Mouse (Mus musculus) stomach, embryonic 16.5 days (tissue): Measurements from ENCODE around the gene Ccdc88b. TPM values are rescaled to one million over a fixed set of nuclear protein-coding genes. Genes with fewer than 3 reads are reported as not detected.

ENCODE experiments used
- ATAC-seq: fragments of 200-750 bp; cut with Nextera tagmentation; 2 replicates; pipeline ENCODE4 v1.8.0; 2017; ENCODE audit warnings: moderate number of reproducible peaks, moderate TSS enrichment; ENCODE audit not compliant: insufficient read depth, low FRiP score
- H3K27ac ChIP-seq: fragments of 300-500 bp; sonication (generic); 2 replicates; pipeline ENCODE4 v1.5.1; 2014; ENCODE audit warnings: low read length
- H3K27me3 ChIP-seq: fragments of 300-500 bp; sonication (generic); 2 replicates; pipeline ENCODE4 v1.6.1; 2014; ENCODE audit warnings: low read length, control low read depth, mixed read lengths; ENCODE audit not compliant: control insufficient read depth, insufficient read depth
- H3K36me3 ChIP-seq: fragments of 300-500 bp; sonication (generic); 2 replicates; pipeline ENCODE4 v1.6.1; 2014; ENCODE audit warnings: low read length; ENCODE audit not compliant: control insufficient read depth, insufficient read depth
- H3K4me1 ChIP-seq: fragments of 300-500 bp; sonication (generic); 2 replicates; pipeline ENCODE4 v1.6.1; 2014; ENCODE audit warnings: low read length, control low read depth, mixed read lengths; ENCODE audit not compliant: control insufficient read depth, insufficient read depth
- H3K4me2 ChIP-seq: fragments of 300-500 bp; sonication (generic); 2 replicates; pipeline ENCODE4 v1.6.1; 2014; ENCODE audit warnings: low read depth, low read length, mixed read lengths
- H3K4me3 ChIP-seq: fragments of 300-500 bp; sonication (generic); replicated peaks from 2 replicates; pipeline ENCODE4 v1.5.1; 2014; ENCODE audit warnings: mild to moderate bottlenecking, low read length
- H3K9ac ChIP-seq: fragments of 300-500 bp; sonication (generic); 2 replicates; pipeline ENCODE4 v1.6.1; 2014; ENCODE audit warnings: low read length
- H3K9me3 ChIP-seq: fragments of 300-500 bp; sonication (generic); replicated peaks from 2 replicates; pipeline ENCODE4 v1.6.1; 2016; ENCODE audit warnings: low read length, control low read depth; ENCODE audit not compliant: control insufficient read depth
- WGBS: fragments of 180-500 bp; shearing (Covaris S2); extraction: QIAGEN DNeasy Blood & Tissue Kit; methylation state at CpG from one replicate; pipeline ENCODE4 v1.1.7; 2014; 5-methylcytosine and 5-hydroxymethylcytosine counted together
- polyA plus RNA-seq: library from polyadenylated mRNA; unstranded; fragments of >200 nt; fragmentation: Nextera tagmentation; extraction: Ambion mirVana; gene quantifications from 2 replicates; pipeline ENCODE4 v1.2.1, GENCODE M21; 2015

Gene Ccdc88b
- polyA plus RNA-seq, 1 experiment from 2014 or later, result 1.1 TPM

DNA sequence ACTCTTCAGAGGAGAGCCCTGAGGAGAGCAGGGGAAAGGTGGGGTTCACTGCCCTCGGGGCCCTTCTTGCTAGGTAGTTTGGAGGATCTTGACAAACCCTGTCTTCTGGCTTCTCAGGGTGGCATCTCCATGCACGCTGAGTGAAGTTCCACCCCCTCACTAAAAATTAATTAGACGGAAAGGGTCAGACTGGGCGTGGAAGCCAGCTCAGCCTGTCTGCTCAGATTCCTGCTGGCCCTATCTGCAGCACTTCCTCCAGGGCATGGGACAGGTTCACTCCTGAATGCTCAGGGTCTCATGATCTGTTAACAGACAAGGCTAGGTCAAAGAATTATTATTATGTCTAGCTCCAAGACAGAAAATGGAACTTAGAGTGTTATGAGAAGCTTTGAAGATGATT lies 34.5 kb upstream of the Ccdc88b start:
- no peak overlapping the region for H3K9ac ChIP-seq
- no peak overlapping the region for H3K4me2 ChIP-seq
- H3K27ac ChIP-seq, result peak overlapping the region; percentile 44; the same call in 1 of the 2 replicates
- H3K36me3 ChIP-seq, result no peaks in the 10 kb centered on the region
- ATAC-seq, result no peak; the same call in 1 of the 2 replicates
- no peaks in the 10 kb centered on the region for H3K27me3 ChIP-seq
- 38% methylated on average over 4 of the region's 4 CpGs for WGBS
- no peak overlapping the region for H3K4me3 ChIP-seq
- H3K4me1 ChIP-seq, result no peaks in the 10 kb centered on the region
- no peaks in the 10 kb centered on the region for H3K9me3 ChIP-seq

GRCm38 (mm10) chr19:6877965-6878364 lies 20.0 kb upstream of the Ccdc88b start:
- Histone ChIP-seq H3K27ac (no peak overlapping the region), H3K9me3 (no peaks in the 10 kb centered on the region; the same call in 1 of the 2 replicates), H3K27me3 (no peaks in the 10 kb centered on the region), H3K4me2 (no peak overlapping the region), H3K9ac (no peak overlapping the region), H3K4me3 (no peak overlapping the region), H3K36me3 (no peaks in the 10 kb centered on the region), H3K4me1 (no peaks in the 10 kb centered on the region)
- ATAC-seq, result no peak
- WGBS, result 84% methylated on average over 4 of the region's 4 CpGs

GRCm38 (mm10) chr19:6876799-6877198 lies 18.8 kb upstream of the Ccdc88b start:
- H3K9ac ChIP-seq, result no peak overlapping the region
- H3K27me3 ChIP-seq, result no peaks in the 10 kb centered on the region
- H3K4me3 ChIP-seq, result no peak overlapping the region
- no peak overlapping the region for H3K27ac ChIP-seq
- H3K4me2 ChIP-seq, result no peak overlapping the region
- no peak for ATAC-seq
- H3K4me1 ChIP-seq, result no peaks in the 10 kb centered on the region
- no peaks in the 10 kb centered on the region; the same call in 1 of the 2 replicates for H3K9me3 ChIP-seq
- no peaks in the 10 kb centered on the region for H3K36me3 ChIP-seq

DNA sequence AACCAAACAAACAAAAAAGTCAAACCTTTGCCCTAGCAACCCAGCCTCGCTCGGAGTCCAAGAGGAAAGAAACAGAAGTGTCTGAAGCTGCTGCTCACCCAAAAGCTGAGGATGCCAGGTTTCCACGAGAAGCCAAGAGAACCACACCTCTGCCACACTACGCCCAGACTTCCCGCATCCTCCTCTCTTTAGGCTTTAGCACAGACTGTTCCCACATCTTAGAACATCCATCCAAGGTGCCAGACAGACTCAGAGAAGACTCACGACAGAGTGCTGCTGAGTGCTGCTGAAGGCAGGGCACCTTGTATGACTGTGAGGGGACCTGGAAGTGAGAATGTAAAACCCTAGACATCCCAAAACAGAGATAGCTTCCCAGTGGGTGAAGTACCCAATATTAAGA lies 17.8 kb upstream of the Ccdc88b start:
- H3K27ac ChIP-seq, result no peak overlapping the region
- no peak overlapping the region for H3K9ac ChIP-seq
- no peak for ATAC-seq
- no peak overlapping the region for H3K4me2 ChIP-seq
- no peaks in the 10 kb centered on the region; the same call in 1 of the 2 replicates for H3K9me3 ChIP-seq
- H3K27me3 ChIP-seq, result no peaks in the 10 kb centered on the region
- no peaks in the 10 kb centered on the region for H3K36me3 ChIP-seq
- H3K4me3 ChIP-seq, result no peak overlapping the region
- H3K4me1 ChIP-seq, result no peaks in the 10 kb centered on the region
- 80% methylated on average over 6 of the region's 6 CpGs for WGBS

DNA sequence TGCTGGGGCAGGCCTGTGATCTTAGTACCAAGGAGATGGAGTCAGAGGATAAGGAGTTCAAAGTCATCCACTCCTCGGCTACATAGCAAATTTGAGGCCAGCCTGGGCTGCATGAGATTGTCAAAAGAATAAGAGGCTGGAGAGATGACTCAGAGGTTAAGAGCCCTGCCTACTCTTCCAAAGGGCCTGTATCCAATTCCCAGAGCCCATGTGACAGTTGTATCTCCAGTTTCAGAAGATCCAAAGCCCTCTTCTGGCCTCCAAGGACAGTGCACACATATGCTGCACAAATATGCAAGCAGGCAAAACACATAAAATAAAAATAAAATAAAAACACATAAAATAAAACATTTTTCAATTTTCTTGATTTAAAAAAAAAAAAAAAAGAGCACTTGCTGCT lies 16.2 kb upstream of the Ccdc88b start:
- H3K9me3 ChIP-seq, result no peaks in the 10 kb centered on the region
- ATAC-seq, result no peak
- 70% methylated on average over 1 of the region's 1 CpGs for WGBS
- no peaks in the 10 kb centered on the region for H3K4me1 ChIP-seq
- H3K4me2 ChIP-seq, result no peak overlapping the region
- no peak overlapping the region for H3K27ac ChIP-seq
- H3K36me3 ChIP-seq, result no peaks in the 10 kb centered on the region
- no peak overlapping the region for H3K4me3 ChIP-seq
- H3K27me3 ChIP-seq, result no peaks in the 10 kb centered on the region
- no peak overlapping the region for H3K9ac ChIP-seq

- no peaks in the 10 kb centered on the region for H3K4me1 ChIP-seq
- H3K27me3 ChIP-seq, result no peaks in the 10 kb centered on the region
- no peak overlapping the region for H3K9ac ChIP-seq
- 68% methylated on average over 3 of the region's 3 CpGs for WGBS
- no peak overlapping the region for H3K4me2 ChIP-seq
- no peaks in the 10 kb centered on the region for H3K36me3 ChIP-seq
- no peak for ATAC-seq
- no peak overlapping the region for H3K27ac ChIP-seq
- no peaks in the 10 kb centered on the region for H3K9me3 ChIP-seq
- no peak overlapping the region for H3K4me3 ChIP-seq
These were observed 14.7 kb upstream of the Ccdc88b start for GRCm38 (mm10) chr19:6872701-6873100.

- Histone ChIP-seq H3K9ac (no peak overlapping the region), H3K4me1 (no peaks in the 10 kb centered on the region), H3K9me3 (no peaks in the 10 kb centered on the region), H3K4me2 (no peak overlapping the region), H3K27me3 (no peaks in the 10 kb centered on the region), H3K4me3 (no peak overlapping the region), H3K27ac (no peak overlapping the region), H3K36me3 (no peaks in the 10 kb centered on the region)
- 54% methylated on average over 5 of the region's 5 CpGs for WGBS
- ATAC-seq, result peak; percentile 40; the same call in 1 of the 2 replicates
These were observed 13.7 kb upstream of the Ccdc88b start for GRCm38 (mm10) chr19:6871574-6872271.

DNA sequence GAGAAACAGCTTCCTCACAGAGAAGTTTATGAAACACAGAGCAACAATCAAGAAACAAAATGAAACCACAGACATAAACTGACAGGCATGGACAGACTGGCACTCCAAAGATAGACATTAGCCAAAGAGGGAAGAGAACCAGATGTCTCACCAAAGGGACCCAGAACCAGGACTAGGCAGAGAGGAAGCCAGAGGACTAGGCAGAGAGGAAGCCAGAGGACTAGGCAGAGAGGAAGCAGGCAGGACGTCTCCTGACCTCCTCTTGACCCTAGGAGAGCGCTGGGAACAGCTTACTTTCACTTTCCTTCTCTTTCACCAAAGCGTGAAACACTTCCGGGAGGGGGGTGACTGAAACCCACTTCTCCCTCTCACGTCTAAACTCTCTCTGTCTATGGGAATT lies 11.3 kb upstream of the Ccdc88b start:
- peak; percentile 60; the same call in 1 of the 2 replicates for ATAC-seq
- WGBS, result 5% methylated on average over 5 of the region's 5 CpGs

GRCm38 (mm10) chr19:6861451-6861850 lies 3.4 kb upstream of the Ccdc88b start:
- Histone ChIP-seq H3K4me2 (no peak overlapping the region), H3K27ac (no peak overlapping the region), H3K4me3 (no peak overlapping the region), H3K9me3 (no peaks in the 10 kb centered on the region), H3K36me3 (no peaks in the 10 kb centered on the region), H3K4me1 (no peaks in the 10 kb centered on the region; the same call in none of the 2 replicates), H3K9ac (no peak overlapping the region), H3K27me3 (no peaks in the 10 kb centered on the region)
- no peak for ATAC-seq
- WGBS, result 88% methylated on average over 4 of the region's 4 CpGs

More for the DNA sequence above, 11.3 kb upstream of the Ccdc88b start:
- Histone ChIP-seq H3K9ac (peak overlapping the region; percentile 68), H3K4me3 (peak overlapping the region; percentile 38), H3K27ac (peak overlapping the region; percentile 43), H3K9me3 (no peaks in the 10 kb centered on the region), H3K4me1 (no peaks in the 10 kb centered on the region), H3K36me3 (no peaks in the 10 kb centered on the region), H3K4me2 (peak overlapping the region; percentile 57), H3K27me3 (no peaks in the 10 kb centered on the region)
